Mouse (Mus musculus): Measurements from ENCODE around the gene Thrb. TPM values are rescaled to one million over a fixed set of nuclear protein-coding genes. Genes with fewer than 3 reads are reported as not detected.

Gene Thrb
- polyA plus RNA-seq, 1 experiment from 2014 or later = 1.1 TPM

DNA sequence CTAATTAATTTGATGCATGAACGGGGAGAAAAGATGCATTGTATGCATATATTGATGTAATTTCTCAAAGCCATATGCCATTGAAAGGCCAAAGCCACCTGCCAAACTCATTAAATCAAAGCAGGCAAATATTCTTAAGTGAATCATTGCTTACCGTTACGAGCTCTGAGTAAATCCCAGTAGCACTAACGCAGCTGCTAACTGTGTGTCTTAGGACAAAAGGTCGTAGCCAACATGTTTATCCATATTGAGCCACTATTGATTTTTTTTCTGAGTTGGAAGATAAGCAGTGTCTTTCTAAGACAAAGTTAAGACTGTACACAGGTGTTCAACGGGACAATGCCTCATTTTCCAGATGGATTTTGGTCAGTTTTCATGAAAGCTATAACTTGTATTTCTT is 323.8 kb downstream of the Thrb start:
- no peak overlapping the region for H3K9ac ChIP-seq
- no peaks in the 10 kb centered on the region for H3K27me3 ChIP-seq
- ATAC-seq (ENCODE audit: low FRiP score) = no peak
- H3K4me1 ChIP-seq = no peaks in the 10 kb centered on the region
- H3K36me3 ChIP-seq = no peaks in the 10 kb centered on the region
- 68% methylated on average over 6 of the region's 6 CpGs for WGBS
- H3K4me2 ChIP-seq (replicated peaks) = no peak overlapping the region
- no peak overlapping the region for H3K4me3 ChIP-seq
- H3K27ac ChIP-seq = no peak overlapping the region
- no peaks in the 10 kb centered on the region for H3K9me3 ChIP-seq (replicated peaks)

DNA sequence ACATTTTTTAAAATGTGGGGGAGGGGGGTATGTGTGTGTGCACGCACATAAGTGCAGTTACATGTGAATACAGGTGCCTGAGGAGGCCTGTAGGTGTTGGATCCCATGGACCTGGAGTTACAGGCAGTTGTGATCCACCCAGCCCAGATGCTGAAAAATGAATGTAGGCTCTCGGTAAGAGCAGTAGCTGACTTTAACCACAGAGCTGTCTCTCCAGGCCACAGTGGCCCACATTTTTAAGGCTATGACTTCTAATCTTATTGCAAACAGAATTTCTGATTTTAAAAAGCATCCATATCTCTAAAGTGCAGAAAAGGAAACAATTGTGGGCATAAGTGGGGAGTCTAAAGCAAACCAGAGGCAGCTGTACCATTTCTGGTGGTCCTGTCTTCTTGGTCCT is 328.5 kb downstream of the Thrb start:
- 82% methylated on average over 2 of the region's 2 CpGs for WGBS
- Histone ChIP-seq H3K27ac (no peak overlapping the region), H3K4me3 (no peak overlapping the region), H3K4me1 (no peaks in the 10 kb centered on the region), H3K4me2 (replicated peaks) (no peak overlapping the region), H3K36me3 (no peaks in the 10 kb centered on the region), H3K27me3 (no peaks in the 10 kb centered on the region), H3K9me3 (replicated peaks) (no peaks in the 10 kb centered on the region), H3K9ac (no peak overlapping the region)
- ATAC-seq (ENCODE audit: low FRiP score) = no peak

GRCm38 (mm10) chr14:17989182-17989581 is 329.1 kb downstream of the Thrb start:
- Histone ChIP-seq H3K27ac (no peak overlapping the region), H3K9me3 (replicated peaks) (no peaks in the 10 kb centered on the region), H3K4me3 (no peak overlapping the region), H3K4me1 (no peaks in the 10 kb centered on the region), H3K27me3 (no peaks in the 10 kb centered on the region), H3K36me3 (no peaks in the 10 kb centered on the region), H3K4me2 (replicated peaks) (no peak overlapping the region), H3K9ac (no peak overlapping the region)
- ATAC-seq (ENCODE audit: low FRiP score) = no peak
- 88% methylated on average over 4 of the region's 4 CpGs for WGBS

- no peak for ATAC-seq (ENCODE audit: low FRiP score)
- 87% methylated on average over 2 of the region's 2 CpGs for WGBS
- Histone ChIP-seq H3K36me3 (no peaks in the 10 kb centered on the region), H3K27me3 (no peaks in the 10 kb centered on the region), H3K9ac (no peak overlapping the region), H3K9me3 (replicated peaks) (no peaks in the 10 kb centered on the region), H3K4me3 (no peak overlapping the region), H3K27ac (no peak overlapping the region), H3K4me2 (replicated peaks) (no peak overlapping the region), H3K4me1 (no peaks in the 10 kb centered on the region)
Measured at GRCm38 (mm10) chr14:17990186-17990585, 330.1 kb downstream of the Thrb start.

- WGBS = 72% methylated on average over 2 of the region's 2 CpGs
- Histone ChIP-seq H3K36me3 (no peaks in the 10 kb centered on the region), H3K4me3 (no peak overlapping the region), H3K27ac (no peak overlapping the region), H3K4me2 (replicated peaks) (no peak overlapping the region), H3K9ac (no peak overlapping the region), H3K27me3 (no peaks in the 10 kb centered on the region), H3K4me1 (no peaks in the 10 kb centered on the region), H3K9me3 (replicated peaks) (no peaks in the 10 kb centered on the region)
- no peak for ATAC-seq (ENCODE audit: low FRiP score)
Measured at GRCm38 (mm10) chr14:18001886-18002285, 341.8 kb downstream of the Thrb start.

DNA sequence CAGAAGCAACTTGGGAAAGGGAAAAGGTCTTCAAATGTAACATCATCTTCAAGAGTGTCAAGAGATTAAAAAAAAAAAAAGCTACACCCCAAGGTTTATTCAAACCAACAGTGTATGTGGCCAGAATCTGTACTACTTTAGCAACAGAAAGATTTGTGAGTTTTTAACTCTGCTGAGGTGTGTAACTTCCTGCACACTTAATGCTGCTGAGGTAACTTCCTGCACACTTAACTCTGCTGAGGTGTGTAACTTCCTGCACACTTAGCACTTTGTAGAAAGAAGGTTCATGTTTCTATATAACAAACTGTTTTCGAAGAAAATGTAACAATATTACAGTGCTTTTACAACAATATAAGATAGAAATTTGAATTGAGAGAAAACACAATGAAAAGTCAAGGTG is 343.6 kb downstream of the Thrb start:
- H3K4me2 ChIP-seq (replicated peaks) = no peak overlapping the region
- no peaks in the 10 kb centered on the region for H3K9me3 ChIP-seq (replicated peaks)
- no peaks in the 10 kb centered on the region for H3K36me3 ChIP-seq
- no peak overlapping the region for H3K9ac ChIP-seq
- no peaks in the 10 kb centered on the region for H3K4me1 ChIP-seq
- no peaks in the 10 kb centered on the region for H3K27me3 ChIP-seq
- WGBS = 94% methylated on average over 1 of the region's 1 CpGs
- no peak overlapping the region for H3K27ac ChIP-seq
- ATAC-seq (ENCODE audit: low FRiP score) = no peak
- no peak overlapping the region for H3K4me3 ChIP-seq

DNA sequence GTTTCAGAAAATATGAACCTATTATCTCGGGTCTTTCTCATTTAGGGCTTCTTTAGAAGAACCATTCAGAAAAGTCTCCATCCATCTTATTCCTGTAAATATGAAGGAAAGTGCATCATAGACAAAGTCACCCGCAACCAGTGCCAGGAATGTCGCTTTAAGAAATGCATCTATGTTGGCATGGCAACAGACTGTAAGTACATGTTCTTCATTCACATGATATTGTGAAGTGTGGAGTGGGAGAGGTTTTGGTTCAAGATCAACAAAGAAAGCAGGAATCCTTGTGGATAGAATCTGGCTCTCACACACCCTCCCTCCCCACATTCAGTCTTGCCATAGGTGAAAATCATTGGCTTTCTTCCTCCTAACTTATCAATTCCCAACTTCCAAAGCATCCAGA is 348.5 kb downstream of the Thrb start:
- Histone ChIP-seq H3K4me2 (replicated peaks) (no peak overlapping the region), H3K9ac (no peak overlapping the region), H3K36me3 (no peaks in the 10 kb centered on the region), H3K27me3 (no peaks in the 10 kb centered on the region), H3K9me3 (replicated peaks) (no peaks in the 10 kb centered on the region), H3K4me1 (no peaks in the 10 kb centered on the region), H3K4me3 (no peak overlapping the region), H3K27ac (no peak overlapping the region)
- WGBS = 83% methylated on average over 3 of the region's 3 CpGs
- no peak for ATAC-seq (ENCODE audit: low FRiP score)

DNA sequence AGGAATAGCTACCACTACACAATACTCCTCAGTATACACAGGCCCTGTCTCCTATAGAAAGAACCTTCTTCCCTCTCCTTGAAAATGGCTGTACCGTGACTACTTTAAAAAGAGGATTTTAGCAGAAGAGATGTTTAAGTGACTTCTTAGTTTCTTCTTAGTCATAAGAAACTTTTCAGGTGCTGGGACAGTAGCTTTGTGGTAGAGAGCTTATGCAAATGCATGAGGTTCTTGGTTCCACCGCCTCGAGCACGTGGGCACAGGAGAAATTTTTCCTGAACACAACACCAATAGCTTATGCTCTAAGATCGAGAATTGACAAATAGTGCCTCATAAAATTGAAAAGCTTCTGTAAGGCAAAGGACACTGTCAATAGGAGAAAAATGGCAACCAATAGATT is 356.5 kb downstream of the Thrb start:
- no peak overlapping the region for H3K4me2 ChIP-seq (replicated peaks)
- no peaks in the 10 kb centered on the region for H3K9me3 ChIP-seq (replicated peaks)
- H3K27ac ChIP-seq = no peak overlapping the region
- no peaks in the 10 kb centered on the region for H3K36me3 ChIP-seq
- H3K4me3 ChIP-seq = no peak overlapping the region
- 90% methylated on average over 5 of the region's 5 CpGs for WGBS
- ATAC-seq (ENCODE audit: low FRiP score) = no peak
- no peaks in the 10 kb centered on the region for H3K27me3 ChIP-seq
- H3K9ac ChIP-seq = no peak overlapping the region
- H3K4me1 ChIP-seq = no peaks in the 10 kb centered on the region

DNA sequence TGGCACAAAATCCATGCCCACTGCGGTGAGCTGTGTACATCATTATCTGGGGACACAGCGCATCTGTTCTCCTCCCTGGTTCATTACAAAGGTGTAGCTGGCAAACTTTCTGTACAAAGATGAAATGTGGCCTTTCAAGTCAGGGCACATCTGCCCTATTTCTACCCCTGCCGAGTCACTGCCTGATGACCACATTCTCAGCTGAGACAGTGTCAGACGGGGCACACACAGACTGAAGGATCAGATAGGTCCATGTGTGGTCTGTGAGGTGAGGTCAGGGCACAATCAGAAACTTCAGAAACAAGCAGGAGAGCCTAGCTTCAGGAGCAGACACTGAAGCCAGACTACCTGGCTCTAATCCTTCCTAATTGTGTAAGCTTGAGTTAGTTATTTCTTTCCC is 360.1 kb downstream of the Thrb start:
- H3K9ac ChIP-seq = no peak overlapping the region
- no peak overlapping the region for H3K27ac ChIP-seq
- no peaks in the 10 kb centered on the region for H3K4me1 ChIP-seq
- H3K27me3 ChIP-seq = no peaks in the 10 kb centered on the region
- ATAC-seq (ENCODE audit: low FRiP score) = no peak
- 84% methylated on average over 4 of the region's 4 CpGs for WGBS
- no peak overlapping the region for H3K4me2 ChIP-seq (replicated peaks)
- H3K36me3 ChIP-seq = no peaks in the 10 kb centered on the region
- H3K4me3 ChIP-seq = no peak overlapping the region
- H3K9me3 ChIP-seq (replicated peaks) = no peaks in the 10 kb centered on the region

DNA sequence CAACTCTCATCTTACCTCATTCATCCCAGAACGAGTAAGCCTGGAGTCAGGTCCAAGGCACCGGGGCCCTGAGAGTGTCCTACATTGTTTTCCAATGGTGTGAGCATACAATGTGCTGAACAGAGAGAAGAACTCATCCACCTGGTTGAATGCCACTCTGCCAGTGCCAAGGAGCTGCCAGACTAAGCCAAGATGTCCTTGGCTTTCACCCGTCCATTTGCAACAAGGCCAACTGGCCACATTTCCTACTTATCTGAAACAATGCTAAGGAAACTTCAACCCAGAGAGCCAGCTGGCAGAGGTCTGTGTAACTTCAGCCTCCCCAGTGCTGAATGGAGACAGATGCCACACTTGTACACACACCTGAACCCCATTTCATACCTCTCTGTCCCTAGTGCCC is 360.6 kb downstream of the Thrb start:
- Histone ChIP-seq H3K27me3 (no peaks in the 10 kb centered on the region), H3K9ac (no peak overlapping the region), H3K36me3 (no peaks in the 10 kb centered on the region), H3K4me1 (no peaks in the 10 kb centered on the region), H3K9me3 (replicated peaks) (no peaks in the 10 kb centered on the region), H3K27ac (no peak overlapping the region), H3K4me3 (no peak overlapping the region), H3K4me2 (replicated peaks) (no peak overlapping the region)
- ATAC-seq (ENCODE audit: low FRiP score) = no peak
- WGBS = 90% methylated on average over 3 of the region's 3 CpGs

DNA sequence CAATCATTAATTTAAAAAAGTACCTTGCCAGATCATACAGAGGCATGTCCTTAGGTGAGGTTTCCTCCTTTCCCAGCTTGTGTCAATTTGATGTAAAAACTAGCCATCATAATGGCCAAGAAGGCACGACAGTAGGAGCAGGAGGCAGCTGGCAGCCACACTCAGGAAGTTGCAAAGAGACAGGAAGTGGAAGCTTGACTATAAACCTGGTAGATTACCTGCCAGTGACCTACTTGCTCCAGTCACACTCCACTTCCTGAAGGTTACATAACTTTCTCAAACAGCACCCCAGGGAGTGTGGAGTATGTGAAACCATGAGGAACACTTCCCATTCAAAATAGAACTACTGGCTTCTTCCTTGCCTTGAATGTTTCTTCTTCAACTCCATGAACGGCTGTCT is 361.7 kb downstream of the Thrb start:
- no peak overlapping the region for H3K9ac ChIP-seq
- H3K27me3 ChIP-seq = no peaks in the 10 kb centered on the region
- H3K9me3 ChIP-seq (replicated peaks) = no peaks in the 10 kb centered on the region
- no peaks in the 10 kb centered on the region for H3K4me1 ChIP-seq
- no peak overlapping the region for H3K27ac ChIP-seq
- no peaks in the 10 kb centered on the region for H3K36me3 ChIP-seq
- no peak for ATAC-seq (ENCODE audit: low FRiP score)
- no peak overlapping the region for H3K4me3 ChIP-seq
- H3K4me2 ChIP-seq (replicated peaks) = no peak overlapping the region
- 75% methylated on average over 2 of the region's 2 CpGs for WGBS

GRCm38 (mm10) chr14:18022351-18022750 is 362.3 kb downstream of the Thrb start:
- no peaks in the 10 kb centered on the region for H3K4me1 ChIP-seq
- no peaks in the 10 kb centered on the region for H3K27me3 ChIP-seq
- ATAC-seq (ENCODE audit: low FRiP score) = no peak
- H3K9ac ChIP-seq = no peak overlapping the region
- no peak overlapping the region for H3K27ac ChIP-seq
- no peaks in the 10 kb centered on the region for H3K36me3 ChIP-seq
- H3K9me3 ChIP-seq (replicated peaks) = no peaks in the 10 kb centered on the region
- no peak overlapping the region for H3K4me2 ChIP-seq (replicated peaks)
- no peak overlapping the region for H3K4me3 ChIP-seq

GRCm38 (mm10) chr14:18027867-18028266 is 367.8 kb downstream of the Thrb start:
- H3K36me3 ChIP-seq = no peaks in the 10 kb centered on the region
- no peak overlapping the region for H3K4me2 ChIP-seq (replicated peaks)
- H3K9me3 ChIP-seq (replicated peaks) = no peaks in the 10 kb centered on the region
- no peak overlapping the region for H3K9ac ChIP-seq
- no peak for ATAC-seq (ENCODE audit: low FRiP score)
- H3K4me1 ChIP-seq = no peaks in the 10 kb centered on the region
- H3K27me3 ChIP-seq = no peaks in the 10 kb centered on the region
- WGBS = 78% methylated on average over 1 of the region's 1 CpGs
- no peak overlapping the region for H3K27ac ChIP-seq
- H3K4me3 ChIP-seq = no peak overlapping the region
